Mouse (Mus musculus): Measurements from ENCODE around the gene Chn2. TPM values are rescaled to one million over a fixed set of nuclear protein-coding genes. Genes with fewer than 3 reads are reported as not detected.

Gene Chn2
- polyA plus RNA-seq, 1 experiment = 5.6 TPM

- no peaks in the 10 kb centered on the region for H3K27me3 ChIP-seq (ENCODE audit: control insufficient read depth, insufficient read depth, low read length, poor library complexity, severe bottlenecking)
- H3K9ac ChIP-seq (ENCODE audit: low read depth, poor library complexity, severe bottlenecking) = no peak overlapping the region
- no peak overlapping the region for H3K4me3 ChIP-seq (ENCODE audit: low read depth, low read length)
- TF ChIP-seq CTCF (IDR thresholded peaks at IDR 0.05; ENCODE audit: low read depth, low read length) (no peak), EP300 (IDR thresholded peaks at IDR 0.05; ENCODE audit: insufficient read depth, low read depth, low read length) (no peak), POLR2A (IDR thresholded peaks at IDR 0.05; ENCODE audit: insufficient read depth, low read length) (no peak)
- H3K27ac ChIP-seq (ENCODE audit: insufficient read depth, low read length) = no peak overlapping the region
- no peaks in the 10 kb centered on the region for H3K4me1 ChIP-seq (ENCODE audit: control insufficient read depth, insufficient read depth, low read length)
- no peaks in the 10 kb centered on the region for H3K36me3 ChIP-seq (ENCODE audit: control insufficient read depth, insufficient read depth, low read length, poor library complexity, severe bottlenecking)
- no peaks in the 10 kb centered on the region for H3K9me3 ChIP-seq (replicated peaks; ENCODE audit: control insufficient read depth, insufficient read depth, low read length, poor library complexity, severe bottlenecking)
Observed at GRCm38 (mm10) chr6:54157097-54157496, 117.7 kb downstream of the Chn2 start.

GRCm38 (mm10) chr6:54158317-54158716, 119.0 kb downstream of the Chn2 start:
- TF ChIP-seq EP300 (IDR thresholded peaks at IDR 0.05; ENCODE audit: insufficient read depth, low read depth, low read length) (no peak), POLR2A (IDR thresholded peaks at IDR 0.05; ENCODE audit: insufficient read depth, low read length) (no peak), CTCF (IDR thresholded peaks at IDR 0.05; ENCODE audit: low read depth, low read length) (no peak)
- no peaks in the 10 kb centered on the region for H3K9me3 ChIP-seq (replicated peaks; ENCODE audit: control insufficient read depth, insufficient read depth, low read length, poor library complexity, severe bottlenecking)
- no peak overlapping the region for H3K9ac ChIP-seq (ENCODE audit: low read depth, poor library complexity, severe bottlenecking)
- no peak overlapping the region for H3K4me3 ChIP-seq (ENCODE audit: low read depth, low read length)
- no peaks in the 10 kb centered on the region for H3K36me3 ChIP-seq (ENCODE audit: control insufficient read depth, insufficient read depth, low read length, poor library complexity, severe bottlenecking)
- H3K27me3 ChIP-seq (ENCODE audit: control insufficient read depth, insufficient read depth, low read length, poor library complexity, severe bottlenecking) = no peaks in the 10 kb centered on the region
- H3K4me1 ChIP-seq (ENCODE audit: control insufficient read depth, insufficient read depth, low read length) = no peaks in the 10 kb centered on the region
- no peak overlapping the region for H3K27ac ChIP-seq (ENCODE audit: insufficient read depth, low read length)

GRCm38 (mm10) chr6:54160677-54161076, 121.3 kb downstream of the Chn2 start:
- Histone ChIP-seq H3K4me3 (ENCODE audit: low read depth, low read length) (no peak overlapping the region), H3K36me3 (ENCODE audit: control insufficient read depth, insufficient read depth, low read length, poor library complexity, severe bottlenecking) (no peaks in the 10 kb centered on the region), H3K9ac (ENCODE audit: low read depth, poor library complexity, severe bottlenecking) (no peak overlapping the region), H3K27me3 (ENCODE audit: control insufficient read depth, insufficient read depth, low read length, poor library complexity, severe bottlenecking) (no peaks in the 10 kb centered on the region), H3K27ac (ENCODE audit: insufficient read depth, low read length) (no peak overlapping the region), H3K4me1 (ENCODE audit: control insufficient read depth, insufficient read depth, low read length) (no peaks in the 10 kb centered on the region), H3K9me3 (replicated peaks; ENCODE audit: control insufficient read depth, insufficient read depth, low read length, poor library complexity, severe bottlenecking) (no peaks in the 10 kb centered on the region)
- TF ChIP-seq POLR2A (IDR thresholded peaks at IDR 0.05; ENCODE audit: insufficient read depth, low read length) (no peak), EP300 (IDR thresholded peaks at IDR 0.05; ENCODE audit: insufficient read depth, low read depth, low read length) (no peak), CTCF (IDR thresholded peaks at IDR 0.05; ENCODE audit: low read depth, low read length) (no peak)

GRCm38 (mm10) chr6:54161246-54161645, 121.9 kb downstream of the Chn2 start:
- no peaks in the 10 kb centered on the region for H3K36me3 ChIP-seq (ENCODE audit: control insufficient read depth, insufficient read depth, low read length, poor library complexity, severe bottlenecking)
- H3K27me3 ChIP-seq (ENCODE audit: control insufficient read depth, insufficient read depth, low read length, poor library complexity, severe bottlenecking) = no peaks in the 10 kb centered on the region
- H3K4me3 ChIP-seq (ENCODE audit: low read depth, low read length) = no peak overlapping the region
- TF ChIP-seq CTCF (IDR thresholded peaks at IDR 0.05; ENCODE audit: low read depth, low read length) (no peak), POLR2A (IDR thresholded peaks at IDR 0.05; ENCODE audit: insufficient read depth, low read length) (no peak)
- no peaks in the 10 kb centered on the region for H3K9me3 ChIP-seq (replicated peaks; ENCODE audit: control insufficient read depth, insufficient read depth, low read length, poor library complexity, severe bottlenecking)
- H3K9ac ChIP-seq (ENCODE audit: low read depth, poor library complexity, severe bottlenecking) = no peak overlapping the region
- no peak overlapping the region for H3K27ac ChIP-seq (ENCODE audit: insufficient read depth, low read length)
- no peaks in the 10 kb centered on the region for H3K4me1 ChIP-seq (ENCODE audit: control insufficient read depth, insufficient read depth, low read length)

- H3K9ac ChIP-seq (ENCODE audit: low read depth, poor library complexity, severe bottlenecking) = no peak overlapping the region
- no peak overlapping the region for H3K4me3 ChIP-seq (ENCODE audit: low read depth, low read length)
- H3K4me1 ChIP-seq (ENCODE audit: control insufficient read depth, insufficient read depth, low read length) = no peaks in the 10 kb centered on the region
- no peaks in the 10 kb centered on the region for H3K36me3 ChIP-seq (ENCODE audit: control insufficient read depth, insufficient read depth, low read length, poor library complexity, severe bottlenecking)
- no peaks in the 10 kb centered on the region for H3K9me3 ChIP-seq (replicated peaks; ENCODE audit: control insufficient read depth, insufficient read depth, low read length, poor library complexity, severe bottlenecking)
- TF ChIP-seq POLR2A (IDR thresholded peaks at IDR 0.05; ENCODE audit: insufficient read depth, low read length) = no peak
- no peaks in the 10 kb centered on the region for H3K27me3 ChIP-seq (ENCODE audit: control insufficient read depth, insufficient read depth, low read length, poor library complexity, severe bottlenecking)
- H3K27ac ChIP-seq (ENCODE audit: insufficient read depth, low read length) = no peak overlapping the region
Observed at GRCm38 (mm10) chr6:54162321-54162720, 123.0 kb downstream of the Chn2 start.

GRCm38 (mm10) chr6:54162786-54163185, 123.4 kb downstream of the Chn2 start:
- no peak overlapping the region for H3K4me3 ChIP-seq (ENCODE audit: low read depth, low read length)
- no peaks in the 10 kb centered on the region for H3K4me1 ChIP-seq (ENCODE audit: control insufficient read depth, insufficient read depth, low read length)
- no peak for TF ChIP-seq CTCF (IDR thresholded peaks at IDR 0.05; ENCODE audit: low read depth, low read length)
- no peaks in the 10 kb centered on the region for H3K27me3 ChIP-seq (ENCODE audit: control insufficient read depth, insufficient read depth, low read length, poor library complexity, severe bottlenecking)
- no peaks in the 10 kb centered on the region for H3K9me3 ChIP-seq (replicated peaks; ENCODE audit: control insufficient read depth, insufficient read depth, low read length, poor library complexity, severe bottlenecking)
- no peak overlapping the region for H3K9ac ChIP-seq (ENCODE audit: low read depth, poor library complexity, severe bottlenecking)
- H3K36me3 ChIP-seq (ENCODE audit: control insufficient read depth, insufficient read depth, low read length, poor library complexity, severe bottlenecking) = no peaks in the 10 kb centered on the region
- no peak overlapping the region for H3K27ac ChIP-seq (ENCODE audit: insufficient read depth, low read length)
